Mouse (Mus musculus): ENCODE data around the gene Batf3. TPM values are rescaled to one million over a fixed set of nuclear protein-coding genes. Genes with fewer than 3 reads are reported as not detected.

Batf3 gene
- polyA plus RNA-seq, 1 experiment from 2014 or later = 1.6 TPM

DNA sequence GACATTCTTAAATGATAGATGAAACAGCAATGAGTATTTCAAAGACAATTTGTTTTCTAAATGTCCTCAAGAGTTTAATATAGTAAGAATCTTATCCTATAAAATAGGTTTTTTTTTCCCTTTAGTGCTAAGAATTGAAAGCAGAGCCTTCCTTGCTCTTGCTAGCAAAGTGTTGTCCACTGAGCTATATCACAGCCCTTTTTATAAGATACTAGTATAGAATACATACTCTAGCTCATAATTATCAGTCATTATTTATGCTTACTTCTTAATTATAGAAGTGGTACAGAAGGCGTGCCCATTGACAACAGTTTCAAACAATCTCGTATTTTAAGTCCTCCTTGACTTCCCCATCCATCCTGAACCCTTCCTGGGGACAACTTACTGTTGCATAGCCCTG, 33.1 kb upstream of the Batf3 start:
- no peak for ATAC-seq
- Histone ChIP-seq H3K27ac (ENCODE audit: low read length) (no peak overlapping the region), H3K4me1 (ENCODE audit: control insufficient read depth, insufficient read depth, low read length) (peaks cover 15% of the 10 kb centered on the region), H3K36me3 (ENCODE audit: control insufficient read depth, insufficient read depth, low read length) (no peaks in the 10 kb centered on the region), H3K4me2 (ENCODE audit: low read length) (no peak overlapping the region), H3K9ac (ENCODE audit: low read depth, low read length) (no peak overlapping the region), H3K27me3 (ENCODE audit: control insufficient read depth, insufficient read depth, low read depth, low read length) (no peaks in the 10 kb centered on the region), H3K9me3 (replicated peaks; ENCODE audit: control insufficient read depth, low read length, poor library complexity, severe bottlenecking) (no peaks in the 10 kb centered on the region), H3K4me3 (ENCODE audit: low read depth, low read length) (no peak overlapping the region)
- 95% methylated on average over 2 of the region's 2 CpGs for WGBS

DNA sequence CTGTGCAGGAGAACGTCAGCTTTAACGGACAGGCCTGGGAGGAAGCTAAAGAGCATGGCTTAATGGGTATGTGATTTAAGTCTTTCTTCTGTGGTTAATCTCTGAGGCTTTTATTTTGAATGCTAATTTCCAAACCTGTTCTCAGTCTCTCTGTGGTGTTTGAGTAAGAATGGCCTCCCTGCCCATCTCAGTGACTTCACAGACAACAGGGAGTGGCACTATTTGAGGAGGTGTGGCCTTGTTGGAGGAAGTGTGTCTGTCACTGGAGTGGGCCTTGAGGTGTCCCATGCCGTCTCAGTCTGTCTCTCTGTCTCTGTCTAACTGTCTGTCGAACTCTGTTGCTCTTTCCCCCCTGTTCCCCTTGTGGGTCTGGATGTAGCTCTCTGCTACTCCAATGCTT, 32.5 kb upstream of the Batf3 start:
- peaks cover 15% of the 10 kb centered on the region for H3K4me1 ChIP-seq (ENCODE audit: control insufficient read depth, insufficient read depth, low read length)
- 83% methylated on average over 4 of the region's 4 CpGs for WGBS
- H3K4me3 ChIP-seq (ENCODE audit: low read depth, low read length) = no peak overlapping the region
- H3K9me3 ChIP-seq (replicated peaks; ENCODE audit: control insufficient read depth, low read length, poor library complexity, severe bottlenecking) = no peaks in the 10 kb centered on the region
- H3K9ac ChIP-seq (ENCODE audit: low read depth, low read length) = no peak overlapping the region
- no peaks in the 10 kb centered on the region for H3K27me3 ChIP-seq (ENCODE audit: control insufficient read depth, insufficient read depth, low read depth, low read length)
- no peaks in the 10 kb centered on the region for H3K36me3 ChIP-seq (ENCODE audit: control insufficient read depth, insufficient read depth, low read length)
- no peak overlapping the region for H3K27ac ChIP-seq (ENCODE audit: low read length)
- H3K4me2 ChIP-seq (ENCODE audit: low read length) = no peak overlapping the region
- no peak for ATAC-seq

DNA sequence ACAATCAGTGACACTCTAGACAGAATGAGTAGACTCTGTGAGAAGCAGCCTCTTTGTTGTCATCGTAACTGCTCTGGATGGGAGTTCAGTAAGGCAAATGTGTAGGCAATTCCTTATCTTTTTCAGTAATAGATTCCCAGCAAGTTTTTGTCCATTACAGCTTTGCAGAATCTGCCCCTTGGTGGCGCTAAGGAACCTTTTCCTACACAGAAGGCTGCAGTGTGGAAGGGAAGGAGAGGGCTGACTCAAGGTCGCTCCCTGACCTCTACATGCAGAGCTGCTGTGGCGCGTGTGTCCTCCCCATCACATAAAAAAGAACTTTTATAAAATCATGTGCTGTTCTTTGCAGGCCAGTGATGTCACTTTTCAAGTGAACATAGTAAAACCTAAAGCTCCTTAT, 29.3 kb upstream of the Batf3 start:
- Histone ChIP-seq H3K36me3 (ENCODE audit: control insufficient read depth, insufficient read depth, low read length) (no peaks in the 10 kb centered on the region), H3K9me3 (replicated peaks; ENCODE audit: control insufficient read depth, low read length, poor library complexity, severe bottlenecking) (no peaks in the 10 kb centered on the region), H3K27me3 (ENCODE audit: control insufficient read depth, insufficient read depth, low read depth, low read length) (no peaks in the 10 kb centered on the region), H3K9ac (ENCODE audit: low read depth, low read length) (no peak overlapping the region), H3K4me3 (ENCODE audit: low read depth, low read length) (no peak overlapping the region), H3K4me2 (ENCODE audit: low read length) (no peak overlapping the region), H3K27ac (ENCODE audit: low read length) (no peak overlapping the region), H3K4me1 (ENCODE audit: control insufficient read depth, insufficient read depth, low read length) (peaks cover 5% of the 10 kb centered on the region)
- no peak for ATAC-seq
- 83% methylated on average over 5 of the region's 5 CpGs for WGBS

DNA sequence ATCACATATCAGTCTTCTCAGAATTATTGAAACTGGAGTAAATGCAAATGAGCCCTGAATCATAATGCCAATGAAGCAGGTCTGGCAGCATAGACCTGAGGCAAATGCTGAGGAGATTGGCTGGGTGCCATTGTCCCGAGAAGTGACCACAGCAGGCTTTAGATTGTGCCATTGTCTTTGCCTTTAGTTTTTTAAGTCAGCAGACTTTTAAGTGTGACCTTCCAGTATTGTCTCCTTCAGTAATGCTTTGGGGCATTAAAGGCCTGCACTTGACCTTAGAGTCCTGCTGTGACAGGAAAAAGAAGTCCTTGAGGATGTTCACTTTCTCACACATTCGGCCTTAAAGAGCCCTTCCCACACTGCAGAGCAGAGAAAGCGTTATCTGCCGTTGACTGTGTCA, 27.4 kb upstream of the Batf3 start:
- ATAC-seq = no peak
- no peak overlapping the region for H3K27ac ChIP-seq (ENCODE audit: low read length)
- H3K27me3 ChIP-seq (ENCODE audit: control insufficient read depth, insufficient read depth, low read depth, low read length) = no peaks in the 10 kb centered on the region
- 84% methylated on average over 4 of the region's 4 CpGs for WGBS
- no peaks in the 10 kb centered on the region for H3K9me3 ChIP-seq (replicated peaks; ENCODE audit: control insufficient read depth, low read length, poor library complexity, severe bottlenecking)
- H3K4me3 ChIP-seq (ENCODE audit: low read depth, low read length) = no peak overlapping the region
- H3K4me2 ChIP-seq (ENCODE audit: low read length) = no peak overlapping the region
- H3K9ac ChIP-seq (ENCODE audit: low read depth, low read length) = no peak overlapping the region
- H3K36me3 ChIP-seq (ENCODE audit: control insufficient read depth, insufficient read depth, low read length) = no peaks in the 10 kb centered on the region
- no peaks in the 10 kb centered on the region for H3K4me1 ChIP-seq (ENCODE audit: control insufficient read depth, insufficient read depth, low read length)

DNA sequence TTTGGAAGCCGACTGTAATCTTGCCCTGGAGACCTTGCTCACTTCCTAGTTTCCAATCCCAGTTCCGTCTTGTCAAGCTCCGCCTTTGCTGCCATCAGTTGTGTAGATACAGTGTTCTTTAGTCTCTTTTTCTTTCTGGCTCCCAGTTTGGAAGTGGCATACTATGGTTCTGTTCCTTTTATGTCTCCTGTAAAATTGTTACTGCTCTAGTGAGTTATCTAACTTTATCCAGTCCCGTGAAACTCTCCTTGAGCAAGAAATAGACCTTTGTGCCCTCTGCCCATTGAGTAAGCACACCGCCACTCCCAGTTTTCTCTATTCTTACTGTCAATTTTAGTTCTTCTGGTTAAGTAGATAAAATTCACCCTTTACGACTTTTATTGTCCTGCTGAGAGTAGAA, 26.0 kb upstream of the Batf3 start:
- no peaks in the 10 kb centered on the region for H3K9me3 ChIP-seq (replicated peaks; ENCODE audit: control insufficient read depth, low read length, poor library complexity, severe bottlenecking)
- 93% methylated on average over 6 of the region's 6 CpGs for WGBS
- H3K27ac ChIP-seq (ENCODE audit: low read length) = no peak overlapping the region

DNA sequence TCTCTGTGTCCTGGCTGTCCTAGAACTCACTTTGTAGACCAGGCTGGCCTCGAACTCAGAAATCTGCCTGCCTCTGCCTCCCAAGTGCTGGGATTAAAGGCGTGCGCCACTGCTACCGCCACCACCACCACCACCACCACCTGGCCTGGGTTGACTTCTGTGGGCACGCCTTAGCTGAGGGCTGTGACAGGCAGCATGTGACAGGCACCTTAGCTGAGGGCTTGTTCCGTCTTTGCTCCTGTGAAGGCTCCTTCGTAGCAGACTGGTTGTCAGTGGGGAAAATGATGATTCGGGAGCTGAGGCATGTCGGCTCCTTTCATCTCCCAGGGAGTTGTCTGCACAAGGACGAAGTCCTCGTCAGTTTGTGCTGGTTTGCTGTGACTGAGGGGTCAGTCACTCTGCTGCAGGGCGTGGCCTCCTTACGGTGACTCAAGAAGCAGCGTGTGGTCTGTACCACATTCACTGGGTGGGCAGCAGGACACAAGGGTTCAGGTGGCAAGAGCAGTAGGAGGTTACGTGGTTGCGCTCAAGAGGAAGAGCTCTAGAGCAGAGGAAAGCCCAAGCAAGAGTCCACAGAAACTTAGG, 25.2 kb upstream of the Batf3 start:
- H3K36me3 ChIP-seq (ENCODE audit: control insufficient read depth, insufficient read depth, low read length) = no peaks in the 10 kb centered on the region
- no peaks in the 10 kb centered on the region for H3K9me3 ChIP-seq (replicated peaks; ENCODE audit: control insufficient read depth, low read length, poor library complexity, severe bottlenecking)
- no peak overlapping the region for H3K4me3 ChIP-seq (ENCODE audit: low read depth, low read length)
- H3K27me3 ChIP-seq (ENCODE audit: control insufficient read depth, insufficient read depth, low read depth, low read length) = no peaks in the 10 kb centered on the region
- ATAC-seq = no peak
- no peak overlapping the region for H3K4me2 ChIP-seq (ENCODE audit: low read length)
- H3K4me1 ChIP-seq (ENCODE audit: control insufficient read depth, insufficient read depth, low read length) = no peaks in the 10 kb centered on the region
- H3K9ac ChIP-seq (ENCODE audit: low read depth, low read length) = no peak overlapping the region
- H3K27ac ChIP-seq (ENCODE audit: low read length) = no peak overlapping the region
- WGBS = 94% methylated on average over 16 of the region's 16 CpGs

More for the DNA sequence above, 26.0 kb upstream of the Batf3 start:
- Histone ChIP-seq H3K4me3 (ENCODE audit: low read depth, low read length) (no peak overlapping the region), H3K36me3 (ENCODE audit: control insufficient read depth, insufficient read depth, low read length) (no peaks in the 10 kb centered on the region), H3K4me2 (ENCODE audit: low read length) (no peak overlapping the region), H3K4me1 (ENCODE audit: control insufficient read depth, insufficient read depth, low read length) (no peaks in the 10 kb centered on the region), H3K27me3 (ENCODE audit: control insufficient read depth, insufficient read depth, low read depth, low read length) (no peaks in the 10 kb centered on the region), H3K9ac (ENCODE audit: low read depth, low read length) (no peak overlapping the region)
- no peak for ATAC-seq

DNA sequence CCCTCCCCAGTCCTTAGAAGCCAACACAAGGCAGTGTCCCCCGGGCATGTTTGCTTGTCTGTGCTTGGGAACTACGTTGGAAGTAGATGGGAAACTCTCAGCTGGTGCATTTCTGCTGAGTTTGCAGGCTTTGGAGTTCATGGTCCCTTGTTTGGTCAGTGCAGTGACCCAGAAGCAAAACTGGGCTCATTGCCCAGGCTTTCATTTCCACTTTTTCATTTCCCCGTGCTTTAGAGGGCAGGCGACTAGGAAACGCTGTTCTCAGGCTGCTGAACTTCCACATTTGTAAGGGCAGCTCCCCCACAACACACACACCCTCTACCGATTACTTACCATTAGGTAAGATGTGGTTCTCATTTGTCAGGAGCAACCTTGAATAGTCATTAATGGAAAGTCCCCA, 24.6 kb upstream of the Batf3 start:
- Histone ChIP-seq H3K27me3 (ENCODE audit: control insufficient read depth, insufficient read depth, low read depth, low read length) (no peaks in the 10 kb centered on the region), H3K4me1 (ENCODE audit: control insufficient read depth, insufficient read depth, low read length) (no peaks in the 10 kb centered on the region), H3K4me3 (ENCODE audit: low read depth, low read length) (no peak overlapping the region), H3K36me3 (ENCODE audit: control insufficient read depth, insufficient read depth, low read length) (no peaks in the 10 kb centered on the region), H3K4me2 (ENCODE audit: low read length) (no peak overlapping the region), H3K9ac (ENCODE audit: low read depth, low read length) (no peak overlapping the region), H3K27ac (ENCODE audit: low read length) (no peak overlapping the region), H3K9me3 (replicated peaks; ENCODE audit: control insufficient read depth, low read length, poor library complexity, severe bottlenecking) (no peaks in the 10 kb centered on the region)
- WGBS = 80% methylated on average over 6 of the region's 6 CpGs
- no peak for ATAC-seq

DNA sequence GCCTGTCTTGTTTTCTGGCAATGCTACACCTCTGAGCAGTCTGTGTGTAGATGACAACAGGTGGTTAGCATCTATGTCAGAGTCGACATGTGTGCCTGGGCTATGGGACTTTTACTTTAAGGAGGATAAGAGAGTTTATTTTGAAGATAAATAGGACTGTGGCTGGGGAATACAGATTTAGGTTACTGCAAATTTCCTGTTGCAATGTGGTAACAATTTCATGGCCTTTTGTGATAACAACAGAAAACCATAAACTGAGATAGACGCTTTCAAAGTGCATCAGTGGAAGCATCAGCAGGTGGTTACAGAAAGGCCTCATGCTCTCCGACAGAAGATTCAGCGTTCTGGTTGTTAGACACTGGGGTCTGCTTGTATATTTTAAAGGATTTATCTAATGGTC, 24.2 kb upstream of the Batf3 start:
- no peaks in the 10 kb centered on the region for H3K4me1 ChIP-seq (ENCODE audit: control insufficient read depth, insufficient read depth, low read length)
- no peak overlapping the region for H3K27ac ChIP-seq (ENCODE audit: low read length)
- no peak overlapping the region for H3K4me3 ChIP-seq (ENCODE audit: low read depth, low read length)
- H3K9ac ChIP-seq (ENCODE audit: low read depth, low read length) = no peak overlapping the region
- no peaks in the 10 kb centered on the region for H3K27me3 ChIP-seq (ENCODE audit: control insufficient read depth, insufficient read depth, low read depth, low read length)
- H3K9me3 ChIP-seq (replicated peaks; ENCODE audit: control insufficient read depth, low read length, poor library complexity, severe bottlenecking) = no peaks in the 10 kb centered on the region
- no peak for ATAC-seq
- H3K4me2 ChIP-seq (ENCODE audit: low read length) = no peak overlapping the region
- no peaks in the 10 kb centered on the region for H3K36me3 ChIP-seq (ENCODE audit: control insufficient read depth, insufficient read depth, low read length)
- WGBS = 91% methylated on average over 4 of the region's 4 CpGs

DNA sequence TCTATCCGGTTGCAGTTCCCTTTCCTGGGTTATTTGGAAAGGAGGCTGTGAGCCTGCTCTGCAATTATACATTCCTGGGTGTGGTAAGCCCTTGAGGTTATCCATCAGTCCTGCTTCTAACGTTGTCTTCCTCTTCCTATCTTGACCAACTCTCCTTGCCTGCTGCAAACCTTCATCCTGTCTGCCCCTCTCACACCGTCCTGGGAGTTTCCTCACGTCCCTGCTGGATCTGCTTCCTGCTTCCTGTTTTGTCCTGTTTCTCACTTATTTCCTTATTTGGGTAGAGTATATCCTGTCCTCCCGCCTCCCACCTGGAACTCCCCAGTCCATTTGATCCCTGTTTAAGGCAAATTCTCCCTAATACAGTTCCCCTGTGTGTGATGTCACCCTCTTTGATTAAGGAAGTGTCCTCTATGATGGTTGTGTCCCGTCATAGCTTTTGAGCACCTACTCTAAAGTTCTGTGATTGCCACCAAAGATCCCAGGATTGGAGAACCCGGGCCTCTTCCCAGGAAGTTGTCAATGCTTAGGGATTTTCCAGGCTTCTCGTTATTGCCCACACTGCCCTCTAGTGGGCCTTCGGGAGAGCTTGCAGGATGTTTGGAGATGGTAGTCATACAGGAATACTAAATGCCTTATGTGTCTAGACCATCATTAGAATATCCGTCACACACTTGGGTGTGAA, 22.3 kb upstream of the Batf3 start:
- Histone ChIP-seq H3K27me3 (ENCODE audit: control insufficient read depth, insufficient read depth, low read depth, low read length) (no peaks in the 10 kb centered on the region), H3K36me3 (ENCODE audit: control insufficient read depth, insufficient read depth, low read length) (no peaks in the 10 kb centered on the region)

More for the DNA sequence above, 22.3 kb upstream of the Batf3 start:
- Histone ChIP-seq H3K9ac (ENCODE audit: low read depth, low read length) (no peak overlapping the region), H3K9me3 (replicated peaks; ENCODE audit: control insufficient read depth, low read length, poor library complexity, severe bottlenecking) (no peaks in the 10 kb centered on the region), H3K4me2 (ENCODE audit: low read length) (no peak overlapping the region), H3K4me3 (ENCODE audit: low read depth, low read length) (no peak overlapping the region), H3K27ac (ENCODE audit: low read length) (no peak overlapping the region), H3K4me1 (ENCODE audit: control insufficient read depth, insufficient read depth, low read length) (no peaks in the 10 kb centered on the region)
- no peak for ATAC-seq
- 72% methylated on average over 10 of the region's 10 CpGs for WGBS

All from midbrain, embryonic 16.5 days (tissue).